Mouse (Mus musculus): ENCODE results near the gene Ttc28.

Ttc28 gene

DNA sequence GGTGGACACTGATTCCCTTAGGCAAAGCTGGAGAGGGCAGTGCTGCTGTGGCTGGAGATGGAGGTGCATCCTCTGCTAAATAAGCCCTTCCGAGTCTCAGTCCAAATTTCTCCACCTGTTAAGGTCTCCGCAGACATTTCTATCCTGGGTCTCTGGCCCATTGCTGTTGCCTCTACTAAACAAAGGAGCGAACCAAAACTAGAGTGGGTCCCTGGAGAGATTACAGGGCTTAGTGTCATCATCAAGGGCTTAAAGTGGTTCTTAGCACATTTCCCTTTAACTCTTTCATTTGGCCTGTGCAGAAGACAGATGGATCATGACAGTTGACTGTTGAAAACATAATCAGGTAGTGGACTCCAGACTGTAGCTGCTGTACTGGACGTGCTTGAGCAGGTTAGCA lies 9.0 kb downstream of the Ttc28 start:
- no peak for DNase-seq (ENCODE audit: low spot score)

DNA sequence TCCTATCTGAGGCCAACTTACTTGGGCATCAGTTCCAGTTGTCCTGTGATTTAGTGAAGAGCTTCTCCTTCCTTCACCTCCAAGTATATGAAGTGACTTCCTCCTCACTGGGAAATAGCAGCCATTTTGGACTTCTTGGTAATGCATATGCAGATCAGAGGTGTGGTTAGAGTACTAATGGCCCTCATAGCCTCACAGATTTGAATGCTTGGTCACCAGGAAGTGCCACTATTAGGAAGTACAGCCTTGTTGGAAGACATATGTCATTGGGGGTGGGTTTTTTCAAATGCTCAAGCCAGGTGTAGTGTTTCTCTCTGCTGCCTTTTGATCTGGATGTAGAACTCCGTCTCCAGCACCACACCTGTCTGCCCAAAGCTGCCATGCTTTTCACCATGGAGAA lies 10.3 kb downstream of the Ttc28 start:
- no peak for DNase-seq (ENCODE audit: low spot score)

DNA sequence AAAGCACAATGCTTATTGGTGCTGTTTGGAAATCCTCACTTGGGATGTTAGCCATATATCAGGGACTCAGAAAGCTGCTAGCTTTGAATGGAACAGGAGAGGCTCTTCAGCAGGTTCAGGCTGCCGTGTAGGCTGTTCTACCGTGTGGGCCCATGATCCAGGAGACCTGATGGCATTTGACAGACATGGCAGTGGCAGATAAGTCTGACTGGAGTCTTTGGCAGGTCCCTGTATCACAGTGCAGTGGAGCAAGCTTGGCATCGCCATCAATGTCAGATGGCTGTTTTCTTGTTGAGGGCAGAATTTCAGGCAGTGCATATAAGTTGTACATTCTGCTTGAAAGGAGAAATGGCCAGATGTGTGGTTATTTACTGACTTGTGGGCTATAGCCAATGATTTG lies 11.0 kb downstream of the Ttc28 start:
- DNase-seq (ENCODE audit: low spot score), result no peak

GRCm38 (mm10) chr5:110897114-110897788 lies 17.6 kb downstream of the Ttc28 start:
- peak; percentile 9 for DNase-seq (ENCODE audit: low spot score)

- DNase-seq (ENCODE audit: low spot score), result peak; percentile 78
Measured at GRCm38 (mm10) chr5:110898169-110898568, 18.6 kb downstream of the Ttc28 start.

- no peak for DNase-seq (ENCODE audit: low spot score)
Measured at GRCm38 (mm10) chr5:110898785-110899184, 19.2 kb downstream of the Ttc28 start.

DNA sequence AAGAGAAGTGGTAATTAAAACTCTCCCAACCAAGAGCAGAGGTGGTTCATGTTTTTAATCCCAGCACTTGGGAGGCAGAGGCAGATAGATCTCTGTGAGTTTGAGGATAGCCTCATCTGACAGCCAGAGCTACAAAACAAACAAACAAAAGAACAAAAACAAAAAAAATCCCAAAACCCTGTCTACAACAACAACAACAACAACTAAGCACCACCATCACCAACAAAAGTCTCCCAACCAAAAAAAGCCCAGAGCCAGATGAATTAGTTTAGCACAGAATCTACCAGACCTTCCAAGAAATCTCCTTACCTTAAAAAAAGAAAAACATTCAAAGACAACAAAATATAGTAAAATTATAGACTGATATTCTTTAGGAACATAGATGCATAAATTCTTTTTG lies 20.7 kb downstream of the Ttc28 start:
- no peak for DNase-seq (ENCODE audit: low spot score)

DNA sequence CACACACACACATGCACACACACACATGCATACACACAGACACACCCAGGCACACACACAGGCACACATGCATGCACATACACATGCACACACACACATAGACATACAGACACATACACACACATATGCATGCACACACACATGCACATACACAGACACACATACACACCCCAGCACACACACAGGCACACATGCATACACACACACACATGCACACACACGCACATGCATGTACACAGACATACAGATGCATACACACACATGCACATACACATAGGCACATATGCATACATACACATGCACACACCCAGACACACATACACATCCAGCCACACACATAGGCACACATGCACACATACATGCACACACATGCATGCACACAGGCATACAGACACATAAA lies 27.1 kb downstream of the Ttc28 start:
- no peak for DNase-seq (ENCODE audit: low spot score)

DNA sequence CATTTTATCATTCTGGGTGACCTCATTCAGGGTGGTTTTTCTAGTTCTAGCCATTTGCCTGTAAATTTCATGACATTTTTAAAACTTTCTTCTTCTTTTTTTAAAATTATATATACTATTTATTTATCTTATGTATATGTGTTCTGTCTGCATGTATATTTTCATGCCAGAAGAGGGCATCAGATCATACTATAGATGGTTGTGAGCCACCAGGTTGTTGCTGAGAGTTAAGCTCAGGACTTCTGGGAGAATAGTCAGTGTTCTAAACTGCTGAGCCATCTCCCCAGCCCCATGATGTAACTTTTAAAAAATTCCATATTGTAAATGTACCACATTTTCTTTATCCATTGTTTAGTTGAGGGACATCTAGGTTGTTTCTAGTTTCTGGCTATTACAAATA lies 29.3 kb downstream of the Ttc28 start:
- DNase-seq (ENCODE audit: low spot score), result no peak

- no peak for DNase-seq (ENCODE audit: low spot score)
Measured at GRCm38 (mm10) chr5:110909955-110910589, 30.5 kb downstream of the Ttc28 start.

GRCm38 (mm10) chr5:110914859-110915258 lies 35.3 kb downstream of the Ttc28 start:
- no peak for DNase-seq (ENCODE audit: low spot score)

- DNase-seq (ENCODE audit: low spot score), result no peak
Measured at GRCm38 (mm10) chr5:110916241-110916640, 36.6 kb downstream of the Ttc28 start.

DNA sequence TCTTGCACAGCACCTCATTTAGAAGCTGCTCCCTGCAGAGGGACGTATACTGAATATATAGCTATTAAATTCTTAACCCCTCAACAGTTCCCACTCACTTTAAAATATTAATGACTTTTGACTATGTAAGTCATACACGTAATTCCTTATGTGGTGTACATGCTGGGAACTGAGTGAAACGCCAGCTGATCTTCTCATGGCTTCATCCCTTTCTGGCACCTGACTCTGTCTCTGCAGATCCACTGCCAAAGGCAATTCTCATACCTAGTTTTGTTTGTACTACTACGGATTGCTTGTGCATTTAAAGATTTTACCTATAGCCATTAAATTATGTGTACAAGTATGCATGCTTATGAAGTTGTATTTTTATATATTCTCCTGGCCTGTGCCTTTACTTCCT lies 39.9 kb downstream of the Ttc28 start:
- no peak for DNase-seq (ENCODE audit: low spot score)

DNA sequence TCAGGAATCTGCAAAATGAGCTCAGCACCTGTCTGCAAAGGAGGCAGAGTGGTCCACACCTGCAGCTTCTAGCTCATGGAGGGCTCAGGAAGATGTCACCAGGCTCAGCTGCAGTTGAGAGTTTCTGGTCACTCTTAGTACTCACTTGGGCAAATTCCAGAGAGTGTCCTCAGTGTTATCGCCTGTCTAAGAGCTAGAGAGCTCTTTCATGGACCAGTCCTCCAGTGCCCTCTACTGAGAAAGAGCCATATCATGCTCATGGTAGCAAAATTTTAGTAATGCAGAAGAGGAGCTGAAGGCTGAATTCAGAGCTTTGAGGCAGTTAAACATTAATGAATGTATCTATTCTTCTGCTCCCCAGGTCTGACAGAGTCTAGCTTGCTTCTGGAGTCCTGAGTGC lies 43.7 kb downstream of the Ttc28 start:
- peak; percentile 12 for DNase-seq (ENCODE audit: low spot score)

DNA sequence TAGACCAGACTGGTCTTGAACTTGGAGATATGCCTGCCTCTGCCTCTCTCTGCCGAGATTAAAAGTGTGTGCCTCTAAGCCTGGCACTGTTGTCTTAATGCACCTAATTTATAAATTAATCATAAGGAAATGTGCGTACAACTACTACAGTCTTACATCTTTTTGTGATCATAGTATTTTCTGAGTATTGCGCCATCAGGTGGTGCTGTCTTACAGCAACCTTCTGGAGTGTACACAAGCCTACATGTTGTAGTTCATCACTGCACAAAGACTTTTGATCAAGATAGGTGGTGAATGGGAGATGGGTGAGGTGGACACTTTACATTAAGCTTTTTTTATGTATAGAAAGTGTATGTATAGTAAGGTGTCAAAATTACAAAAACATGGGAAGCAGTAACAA lies 45.0 kb downstream of the Ttc28 start:
- no peak for DNase-seq (ENCODE audit: low spot score)

DNA sequence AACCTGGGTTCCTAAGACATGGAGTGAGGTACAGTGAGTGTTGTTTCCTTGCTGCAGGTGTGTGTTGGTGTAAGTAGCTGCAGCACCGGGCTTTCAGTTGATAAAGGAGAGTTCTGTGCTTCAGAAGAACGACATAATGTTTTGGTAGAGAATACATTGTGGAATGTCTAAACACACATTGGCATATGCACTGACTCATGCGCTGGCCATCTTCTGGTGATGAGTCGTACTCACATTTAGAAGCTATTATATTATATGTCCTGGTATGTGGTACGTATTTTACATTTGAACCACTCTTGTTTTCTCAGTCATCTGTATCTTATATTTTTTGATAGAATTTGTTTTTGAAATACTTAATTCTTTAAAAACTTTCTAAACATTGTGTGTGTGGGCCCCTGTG lies 46.2 kb downstream of the Ttc28 start:
- DNase-seq (ENCODE audit: low spot score), result no peak

DNA sequence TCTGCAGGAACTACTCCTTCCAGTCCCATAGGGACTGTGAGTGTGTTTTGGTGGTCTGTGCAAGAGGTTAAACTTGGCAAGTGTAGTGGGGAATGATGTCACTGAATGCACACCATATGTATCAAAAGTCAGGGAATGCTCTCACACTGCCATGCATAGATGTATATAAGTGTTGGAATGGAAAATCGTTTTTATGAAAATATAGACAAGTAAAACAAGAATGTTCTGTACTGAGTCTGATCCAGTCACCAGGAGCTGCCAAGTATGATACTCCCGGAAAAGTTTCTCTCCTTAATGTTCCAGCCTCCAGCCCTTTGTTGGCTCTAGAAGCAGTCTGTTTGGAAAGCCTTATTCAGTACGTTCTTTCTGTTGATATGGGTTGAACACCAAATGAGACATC lies 48.7 kb downstream of the Ttc28 start:
- DNase-seq (ENCODE audit: low spot score), result no peak

DNA sequence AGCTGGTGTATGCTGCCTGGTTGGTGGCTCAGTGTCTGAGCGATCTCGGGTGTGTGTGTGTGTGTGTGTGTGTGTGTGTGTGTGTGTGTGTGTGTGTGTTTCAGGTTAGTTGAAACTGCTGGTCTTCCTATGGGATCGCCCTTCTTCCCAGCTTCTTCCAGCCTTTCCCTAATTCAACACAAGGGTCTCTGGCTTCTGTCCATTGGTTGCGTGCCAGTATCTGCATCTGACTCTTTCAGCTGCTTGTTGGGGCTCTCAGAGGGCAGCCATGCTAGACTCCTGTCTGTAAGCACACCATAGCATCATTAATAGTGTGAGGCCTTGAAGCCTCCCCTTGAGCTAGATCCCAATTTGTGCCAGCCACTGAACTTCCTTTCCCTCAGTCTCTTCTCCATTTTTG lies 49.7 kb downstream of the Ttc28 start:
- DNase-seq (ENCODE audit: low spot score), result no peak

GRCm38 (mm10) chr5:110936606-110937005 lies 57.0 kb downstream of the Ttc28 start:
- DNase-seq (ENCODE audit: low spot score), result no peak

DNA sequence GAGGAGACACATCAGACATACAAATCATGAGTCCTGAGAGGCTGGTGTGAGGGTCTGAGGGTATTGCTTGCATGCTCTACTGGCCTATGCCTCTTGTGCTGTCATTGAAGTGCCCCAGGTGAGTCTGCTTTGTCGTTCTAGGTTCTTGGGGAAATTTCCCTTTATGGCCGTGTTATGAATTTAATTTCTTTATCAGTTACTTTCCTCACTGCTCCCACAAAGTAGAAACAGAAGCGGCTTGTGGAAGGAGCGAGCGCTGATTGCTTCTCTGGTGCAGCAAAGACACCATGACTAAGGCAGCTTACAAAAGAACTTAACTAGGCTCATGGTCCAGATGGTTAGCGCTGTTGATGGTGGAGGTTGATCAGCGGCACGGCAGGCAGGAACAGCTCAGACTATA lies 64.7 kb downstream of the Ttc28 start:
- no peak for DNase-seq (ENCODE audit: low spot score)

DNA sequence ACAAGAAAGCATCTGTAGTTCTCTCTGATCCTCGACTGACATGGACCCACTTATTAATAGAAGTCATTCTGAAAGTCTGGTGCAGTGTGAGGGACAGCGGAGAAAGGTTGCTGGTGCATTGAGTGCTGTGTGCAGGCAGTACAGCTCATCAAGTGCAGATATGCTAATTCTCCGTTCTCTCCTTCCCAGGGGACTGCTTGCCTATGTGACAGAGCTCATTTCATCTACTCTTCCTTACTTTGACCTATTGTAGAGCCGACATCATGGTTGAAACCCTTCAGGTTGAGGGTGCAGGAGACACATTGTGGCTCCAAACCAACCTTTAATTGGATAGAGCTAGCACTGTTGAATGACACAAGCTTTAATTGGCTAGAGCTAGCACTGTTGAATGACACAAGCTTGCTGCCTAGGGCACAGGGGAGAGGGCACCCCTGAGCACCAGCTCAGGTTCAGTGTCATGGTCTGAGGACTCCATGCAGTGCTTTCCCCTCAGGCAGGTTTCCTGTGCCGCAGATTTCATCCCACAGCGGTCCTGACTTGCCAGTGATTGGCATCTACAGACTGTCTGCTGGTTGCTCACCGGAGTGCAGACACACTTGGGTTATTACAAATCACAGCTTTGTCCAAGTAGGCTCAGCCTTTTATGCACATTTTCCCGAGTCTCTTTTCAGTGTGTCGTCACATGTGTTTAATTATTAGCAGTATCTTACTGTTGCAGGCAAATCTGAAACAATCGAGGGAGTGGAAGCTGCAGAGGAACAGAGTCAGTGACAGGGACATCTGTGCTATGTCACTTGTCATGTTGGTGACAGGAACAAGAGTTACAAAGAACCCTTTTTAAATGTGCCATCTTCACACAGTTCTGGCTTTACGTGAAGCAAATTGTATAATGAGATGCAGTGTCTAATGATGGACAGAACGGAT lies 69.1 kb downstream of the Ttc28 start:
- no peak for DNase-seq (ENCODE audit: low spot score)

DNA sequence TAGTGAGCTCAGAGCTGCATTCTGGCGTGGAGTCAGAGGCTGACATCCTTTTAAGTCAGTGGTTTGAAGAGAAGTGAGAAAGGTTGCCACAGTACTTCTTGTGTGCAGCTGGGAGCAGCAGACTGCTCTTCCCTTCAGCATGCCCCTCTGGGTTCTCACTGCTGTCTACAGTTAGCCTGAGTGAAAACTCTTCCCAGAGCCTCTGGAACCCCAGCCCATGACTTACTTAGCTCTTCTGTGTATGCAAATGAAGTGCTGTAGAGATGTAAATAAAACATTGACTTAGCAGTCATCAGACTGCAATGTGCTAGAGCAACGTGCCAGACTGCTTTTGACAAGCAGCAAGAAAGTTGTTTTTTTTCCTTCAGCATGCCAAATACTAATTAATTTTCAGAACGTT lies 70.2 kb downstream of the Ttc28 start:
- no peak for DNase-seq (ENCODE audit: low spot score)

GRCm38 (mm10) chr5:110958196-110958595 lies 78.6 kb downstream of the Ttc28 start:
- DNase-seq (ENCODE audit: low spot score), result no peak

Data from embryo, embryonic 10 days (tissue).